Mouse (Mus musculus) urinary bladder, adult 2 months (tissue): ENCODE results near the gene Kcnj5. TPM values are rescaled to one million over a fixed set of nuclear protein-coding genes. Genes with fewer than 3 reads are reported as not detected.
A peak's percentile ranks its signal among the peaks of the same experiment; 100 is the strongest.

Experiments used
- DNase-seq: peaks from one replicate; pipeline ENCODE4 v3.0.0; 2022; ENCODE audit warnings: low spot score
- polyA plus RNA-seq: library from polyadenylated mRNA; depleted of rRNA; stranded (reverse); fragments of >200 nt; gene quantifications from 2 replicates; pipeline ENCODE4 v1.2.3, GENCODE M21; 2012; rRNA removed

The Kcnj5 gene
- 0.26 and 0.44 TPM in 2 replicates for polyA plus RNA-seq

DNA sequence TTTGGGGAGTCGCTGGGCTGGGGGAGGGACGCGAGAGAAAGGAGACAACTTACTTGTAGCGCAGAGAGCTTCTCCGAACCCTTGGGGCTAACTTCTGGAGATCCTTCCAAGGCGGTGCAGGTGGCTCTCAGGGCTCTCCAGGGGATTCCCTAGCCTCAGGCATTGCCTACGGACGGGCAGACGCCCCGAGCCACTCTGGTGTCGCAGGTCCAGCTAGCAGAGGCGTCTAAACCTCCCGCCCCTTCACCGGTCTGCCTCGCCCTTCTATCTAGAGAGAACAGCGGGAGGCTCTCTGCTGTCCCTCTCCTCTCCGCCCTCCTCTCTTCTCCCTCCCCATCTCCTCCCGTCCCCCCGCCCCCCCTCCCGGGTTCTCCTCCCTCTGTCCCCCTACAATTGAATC is at the start of gene Kcnj5:
Gene Kcnj5 (minus strand): TSS at position 300 of the 400 bp plus-strand sequence.
- DNase-seq = no peak

DNA sequence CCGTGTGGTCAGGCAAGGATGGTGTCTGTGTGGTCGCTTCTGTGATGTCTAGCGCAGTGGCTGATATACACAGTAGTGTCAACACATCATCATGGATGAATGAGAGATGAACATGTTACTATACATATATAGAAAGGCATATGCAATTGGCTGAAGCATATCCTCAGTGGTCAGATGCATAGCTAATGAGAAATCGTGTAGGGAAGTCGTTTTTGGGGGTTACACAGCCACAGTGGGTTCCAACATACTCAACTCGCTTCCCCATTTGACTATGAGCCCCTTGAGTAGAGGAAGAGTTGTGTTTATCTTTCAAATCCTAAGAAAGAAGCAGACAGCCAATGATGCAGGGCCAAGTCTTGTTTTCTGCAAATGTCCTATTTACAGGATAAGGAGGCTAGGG is 48.6 kb upstream of the Kcnj5 start:
- no peak for DNase-seq

DNA sequence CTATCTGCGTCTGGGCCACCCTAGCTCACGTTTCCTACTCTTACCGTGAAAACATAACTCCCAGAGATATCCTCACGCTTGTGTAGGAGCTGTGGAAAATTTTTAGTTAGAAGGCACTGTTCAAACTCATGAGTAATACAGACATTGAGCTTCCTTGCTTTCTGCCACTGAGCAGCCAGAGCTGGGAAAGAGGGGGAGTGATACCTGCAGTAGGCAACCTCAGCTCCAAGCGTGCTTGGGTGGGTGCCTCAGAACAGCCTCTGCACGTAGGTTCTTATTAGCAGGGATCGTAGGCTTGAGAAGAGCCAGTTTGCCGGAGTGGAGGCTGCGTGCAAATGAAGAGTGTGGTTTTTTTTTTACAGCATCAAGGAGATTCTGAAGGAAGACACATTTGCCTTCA is 47.6 kb upstream of the Kcnj5 start:
- no peak for DNase-seq

DNA sequence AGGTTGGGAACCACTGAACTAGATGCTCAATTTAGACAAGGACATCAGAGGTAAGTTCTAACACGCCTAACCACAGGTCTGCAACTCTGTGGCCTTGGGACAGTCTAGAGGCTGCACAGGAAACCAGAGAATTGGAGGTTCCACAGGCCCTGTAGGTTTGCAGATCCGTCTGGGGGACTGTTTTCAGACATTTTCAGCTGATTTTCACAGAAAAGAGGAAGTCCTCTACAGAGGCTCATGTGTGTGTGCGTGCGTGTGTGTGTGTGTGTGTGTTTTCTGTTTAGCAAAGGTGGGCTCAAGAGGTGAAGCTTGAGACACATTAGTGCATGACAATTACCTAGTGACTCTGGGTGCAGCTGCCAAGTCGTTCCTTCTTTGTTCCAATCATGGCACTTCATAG is 46.9 kb upstream of the Kcnj5 start:
- DNase-seq = no peak

DNA sequence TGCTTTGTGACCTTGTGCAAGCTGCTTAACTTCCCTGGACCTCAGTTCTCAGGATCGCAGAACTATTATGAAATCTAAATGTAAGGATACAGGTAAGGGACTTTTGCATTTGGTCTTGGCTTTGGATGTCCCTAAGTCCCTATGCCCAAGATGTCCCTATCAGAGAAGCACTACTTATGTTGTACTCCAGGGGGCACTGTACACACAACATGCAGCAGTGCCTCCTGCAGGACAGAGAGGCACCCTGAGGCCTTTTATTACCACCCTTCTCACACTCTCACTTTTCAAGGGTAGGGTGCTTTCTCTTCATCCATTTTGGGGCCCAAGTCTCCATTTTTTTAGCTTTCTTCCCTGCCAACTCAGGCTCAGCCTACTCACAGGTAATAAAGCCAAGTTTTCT is 44.0 kb upstream of the Kcnj5 start:
- no peak for DNase-seq

DNA sequence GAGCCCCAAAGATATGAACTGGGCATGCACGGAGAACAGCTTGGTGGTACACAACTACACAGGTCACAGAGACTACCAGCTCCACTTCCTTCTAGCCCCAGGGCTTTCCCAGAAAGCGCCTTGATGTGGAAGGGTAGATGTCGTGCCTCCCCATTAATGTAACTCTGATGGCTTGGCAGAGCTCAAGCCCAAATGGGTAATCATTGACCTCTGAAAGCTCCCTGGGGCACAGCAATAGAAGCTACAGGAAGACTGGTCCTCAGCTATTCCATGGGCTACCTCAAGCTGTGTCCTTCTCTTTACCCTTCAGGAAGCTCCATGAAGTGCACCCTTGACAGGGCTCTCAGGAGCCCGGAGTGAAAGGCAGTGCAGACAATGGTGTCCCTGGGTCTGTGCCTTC is 40.8 kb upstream of the Kcnj5 start:
- DNase-seq = no peak

DNA sequence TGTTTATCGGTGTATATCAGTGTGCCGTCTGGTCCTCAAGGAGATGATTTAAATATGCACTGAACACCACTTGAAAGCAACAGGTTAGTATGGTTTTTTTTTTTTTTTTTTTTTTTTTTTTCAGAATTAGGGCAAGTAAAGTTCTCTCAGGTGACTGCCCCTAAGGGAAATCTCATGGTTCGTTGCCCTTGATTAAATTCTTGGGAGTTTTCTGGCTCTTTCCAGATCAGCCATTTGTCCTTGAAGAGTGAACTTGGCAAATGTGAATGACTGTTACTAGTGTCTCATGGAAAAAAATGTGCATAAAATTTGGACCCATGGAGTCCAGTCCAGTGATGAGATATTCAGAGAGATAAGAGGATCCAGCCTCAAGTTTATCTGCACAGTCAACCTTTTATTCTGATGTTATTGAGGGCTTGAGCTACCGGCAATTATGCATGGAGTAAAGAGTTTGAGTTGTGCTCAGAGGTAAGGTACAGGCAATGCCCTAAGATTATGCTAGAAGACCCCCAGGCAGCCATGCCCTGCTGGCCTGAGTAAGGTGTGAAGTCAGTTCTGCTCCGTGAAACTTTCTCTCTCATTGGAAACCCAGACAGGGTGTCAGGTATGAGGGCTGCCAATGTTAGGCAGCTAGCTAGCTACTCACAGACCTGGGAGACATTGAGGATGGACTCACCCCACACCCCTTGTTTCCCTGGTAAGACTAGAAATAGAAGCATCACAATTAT is 32.9 kb upstream of the Kcnj5 start:
- DNase-seq = no peak

DNA sequence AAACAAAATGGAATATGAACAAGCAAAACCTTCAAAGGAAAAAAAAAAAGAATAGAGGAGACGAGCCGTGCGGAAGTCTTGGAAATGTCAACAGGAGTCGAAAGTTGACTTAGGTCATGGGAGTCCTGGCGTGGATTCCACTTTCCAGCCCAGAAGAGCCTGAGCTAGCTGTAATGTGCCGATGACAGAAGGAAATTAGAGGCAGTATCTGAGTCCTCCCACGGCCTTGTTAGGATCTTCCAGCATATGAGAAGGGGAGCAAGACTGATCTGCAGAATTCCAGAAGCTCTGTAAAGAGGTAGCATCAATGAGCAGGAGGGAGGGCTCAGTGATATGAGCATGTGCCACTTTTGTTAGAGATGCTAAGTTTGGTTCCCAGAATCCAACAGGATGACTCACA is 31.9 kb upstream of the Kcnj5 start:
- DNase-seq = no peak

DNA sequence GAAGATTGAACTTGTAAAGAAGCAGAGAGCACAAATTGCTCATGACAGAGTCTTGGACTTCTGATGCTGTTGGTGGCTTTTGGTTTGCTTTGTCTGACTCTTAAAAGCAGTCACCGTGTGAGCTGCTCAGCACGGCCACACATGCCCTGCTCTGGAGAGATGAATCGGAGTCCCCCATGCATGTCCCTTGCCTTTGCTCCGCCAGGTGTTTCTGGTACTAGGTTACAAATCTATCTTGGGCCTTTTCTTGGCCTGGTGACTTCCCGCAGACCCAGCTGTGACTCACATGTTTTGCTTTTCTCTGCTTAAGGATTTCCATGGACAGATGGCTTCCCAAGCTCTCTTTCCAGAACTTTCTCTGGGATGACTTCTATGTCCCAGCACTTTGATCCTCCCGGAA is 29.5 kb upstream of the Kcnj5 start:
- no peak for DNase-seq

DNA sequence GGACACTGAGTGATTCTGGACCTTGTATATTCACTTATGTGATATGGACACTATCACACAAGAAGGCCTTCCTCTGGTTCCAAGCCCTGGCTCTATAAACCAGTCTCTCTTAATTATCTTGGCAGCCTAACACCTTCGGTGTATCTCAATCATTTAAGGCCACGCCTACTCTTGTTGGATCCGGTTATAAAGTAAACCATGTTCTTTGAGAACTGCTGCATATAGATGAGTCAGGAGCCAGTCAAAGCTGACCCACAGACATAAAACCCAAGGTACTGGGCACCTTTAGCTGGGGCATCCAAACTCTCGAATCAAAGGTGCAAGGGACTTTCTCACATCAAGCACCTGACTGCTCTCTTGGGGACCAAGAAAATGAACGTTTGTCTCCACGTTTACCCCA is 28.1 kb upstream of the Kcnj5 start, which contains the start of gene Kcnj1:
Gene Kcnj1 (plus strand): TSS at position 292 of the 400 bp plus-strand sequence.
- DNase-seq = no peak

DNA sequence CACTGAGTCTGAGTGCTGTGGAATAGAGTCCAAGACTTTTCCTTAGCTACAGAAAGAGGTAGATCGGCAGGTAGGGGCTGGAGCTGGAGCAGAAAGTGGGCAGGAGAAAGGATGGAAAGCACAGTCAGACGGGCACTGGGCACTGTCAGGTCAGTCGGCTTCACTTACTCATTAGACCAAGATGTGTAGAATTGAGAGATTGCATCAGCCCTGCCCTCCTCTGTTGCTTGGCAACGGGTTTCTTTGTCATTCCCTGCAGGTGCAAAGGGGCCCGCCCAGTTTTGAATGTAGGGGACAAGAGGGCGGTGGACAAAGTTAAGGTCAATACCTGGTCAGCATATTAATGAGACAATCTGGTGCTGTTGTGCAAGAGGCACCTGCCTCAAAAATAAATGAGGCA is 25.2 kb upstream of the Kcnj5 start:
- no peak for DNase-seq

DNA sequence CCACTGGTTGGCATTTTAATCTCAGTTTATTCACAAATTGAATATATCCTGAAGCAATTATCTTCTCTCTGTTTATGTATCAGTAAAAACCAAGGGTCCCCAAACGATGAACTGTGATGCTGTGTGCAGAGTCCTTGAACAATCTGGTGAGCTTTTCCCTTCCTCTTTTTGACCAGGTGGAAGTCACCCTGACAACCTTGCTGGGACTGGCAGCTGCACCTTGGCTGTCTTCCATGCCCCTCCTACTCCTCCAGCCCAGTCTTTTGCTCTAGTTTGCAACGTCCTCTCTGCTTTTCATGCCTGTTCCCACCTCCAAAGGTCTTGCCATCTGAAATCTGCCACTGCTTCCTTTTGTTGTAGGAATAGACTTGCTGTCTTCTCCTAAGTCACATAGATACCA is 24.7 kb upstream of the Kcnj5 start:
- no peak for DNase-seq

DNA sequence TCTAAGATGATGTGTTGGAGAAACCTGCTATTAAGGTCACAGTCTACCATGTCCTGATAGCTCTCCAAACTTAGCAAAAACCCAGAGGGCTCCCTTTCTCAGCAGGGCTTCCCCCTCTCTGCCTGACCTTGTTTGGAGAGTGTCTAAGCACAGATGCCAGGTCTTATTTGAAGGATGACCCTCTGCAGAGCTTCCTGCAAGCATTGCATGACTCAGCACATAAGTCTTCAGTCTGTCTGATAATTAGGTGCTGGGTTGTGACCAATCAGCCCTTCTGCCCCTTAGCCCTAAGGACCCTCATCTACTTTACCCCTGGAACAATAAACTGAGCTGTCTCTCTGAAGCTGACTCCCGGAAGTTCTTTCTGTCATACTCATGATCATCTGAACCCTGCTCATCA is 16.6 kb upstream of the Kcnj5 start:
- no peak for DNase-seq

DNA sequence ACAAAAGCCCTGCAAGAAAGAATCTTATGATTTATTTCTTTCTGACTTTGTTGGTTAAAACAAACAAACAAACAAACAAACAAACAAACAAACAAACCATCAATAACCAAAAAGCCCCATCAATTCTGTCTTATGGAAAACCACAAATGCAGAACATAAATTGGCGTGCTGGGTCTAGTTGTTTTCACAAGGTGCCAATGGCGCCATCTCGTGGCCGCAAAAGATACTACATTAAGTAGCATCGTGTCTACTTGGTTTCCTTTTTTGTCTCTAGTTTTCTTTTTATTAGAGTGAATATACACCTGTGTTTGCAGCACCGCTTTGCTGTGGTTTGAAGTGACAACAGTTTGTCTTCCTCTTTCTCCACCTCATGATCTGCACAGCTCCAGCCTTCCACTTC is 6.2 kb upstream of the Kcnj5 start:
- DNase-seq = peak; percentile 40

DNA sequence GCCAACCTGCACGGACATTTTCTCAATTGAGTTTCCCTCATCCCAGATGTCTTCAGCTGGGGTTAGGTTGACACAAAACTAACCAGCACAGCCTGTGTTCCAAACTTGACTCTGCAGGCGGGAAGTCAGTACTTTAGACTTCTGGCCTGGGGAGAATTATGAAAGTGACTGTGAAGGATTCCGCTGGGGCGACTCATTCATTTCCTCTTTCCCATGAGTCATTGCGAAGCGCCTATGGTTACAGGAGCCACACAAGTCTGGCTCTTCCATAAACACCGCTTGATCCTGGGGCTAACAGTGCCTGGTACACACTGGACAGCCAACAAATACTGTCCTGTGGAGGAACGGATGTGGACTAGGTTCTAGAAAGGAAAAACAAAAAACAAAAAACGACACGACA is 5.2 kb upstream of the Kcnj5 start:
- no peak for DNase-seq

DNA sequence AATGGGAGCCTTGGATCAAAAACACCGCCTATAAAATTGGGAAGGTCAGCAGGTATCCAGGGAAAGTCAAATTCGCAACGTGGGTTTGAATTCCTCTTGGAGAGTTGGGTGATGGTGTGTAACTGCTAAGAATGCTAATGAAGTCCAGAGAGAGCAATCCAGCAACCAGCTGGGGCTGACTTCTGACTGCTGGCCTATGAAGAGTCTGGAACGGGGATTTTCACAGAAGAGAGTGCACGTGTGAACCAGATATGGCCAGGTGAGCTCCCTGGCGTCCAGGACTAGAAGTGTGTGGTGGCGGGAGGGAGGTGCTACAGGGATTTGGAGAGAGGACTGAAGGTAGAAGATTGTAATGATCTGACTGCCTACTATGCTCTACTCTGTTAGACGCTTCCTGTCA is 3.9 kb upstream of the Kcnj5 start:
- no peak for DNase-seq

DNA sequence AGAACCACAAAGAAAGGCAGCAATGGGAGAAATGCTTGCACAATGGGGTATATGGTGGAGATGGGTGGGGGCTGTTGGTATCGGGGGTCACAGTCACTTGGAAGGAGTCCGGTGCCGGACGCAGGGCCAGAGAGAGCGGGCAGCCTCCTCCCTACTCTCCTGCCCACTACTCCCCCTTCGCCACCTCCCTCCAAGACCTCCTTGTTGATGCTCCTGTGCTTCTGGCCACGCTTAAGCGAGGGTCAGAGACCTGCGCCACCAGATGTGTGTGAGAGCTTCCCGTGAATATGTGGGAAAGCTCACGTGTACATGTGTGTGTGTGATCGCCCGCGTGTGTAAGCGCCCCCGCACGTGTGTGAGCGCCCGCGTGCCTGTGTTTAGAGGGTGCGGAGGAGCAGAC is 339 bp upstream of the Kcnj5 start:
- DNase-seq = no peak

DNA sequence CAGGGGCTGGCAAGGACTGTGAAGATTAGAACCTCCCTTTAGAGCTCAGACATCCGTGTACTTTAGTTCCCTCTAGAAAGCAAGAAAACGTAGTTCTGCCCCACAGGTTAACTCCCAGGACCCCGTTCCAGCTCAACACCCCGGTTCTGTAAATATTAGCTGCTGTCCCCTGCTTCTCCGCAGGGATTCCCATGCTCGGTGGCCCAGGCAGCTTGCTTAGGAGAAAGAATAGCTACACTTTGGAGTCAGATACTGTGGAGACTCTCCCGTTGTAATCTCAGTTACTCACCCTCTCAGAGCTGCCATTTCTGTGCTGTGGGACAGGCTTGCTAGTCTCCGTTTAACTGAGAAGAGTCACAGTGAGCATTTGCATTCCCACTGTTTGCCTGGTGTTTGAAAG is 1.2 kb downstream of the Kcnj5 start:
- DNase-seq = no peak

DNA sequence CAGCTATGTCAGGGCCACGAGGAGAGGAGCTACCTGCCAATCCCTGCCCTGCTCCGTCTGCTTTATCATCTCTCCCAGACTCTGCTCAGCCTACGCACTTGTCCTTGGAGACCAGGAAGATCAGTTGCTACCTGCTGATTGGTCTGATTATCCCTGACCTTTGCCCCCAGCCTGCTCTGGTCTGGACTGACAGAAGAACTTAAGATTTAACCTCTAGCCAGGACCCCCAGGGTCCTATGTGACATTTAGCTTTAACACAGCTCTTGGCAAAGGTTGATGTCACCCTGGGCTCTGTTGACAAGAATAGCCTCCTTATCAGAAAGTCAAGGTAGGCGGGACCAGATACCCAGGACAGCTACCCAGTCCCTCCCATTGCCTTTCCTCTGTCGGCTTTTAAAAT is 3.3 kb downstream of the Kcnj5 start:
- no peak for DNase-seq

DNA sequence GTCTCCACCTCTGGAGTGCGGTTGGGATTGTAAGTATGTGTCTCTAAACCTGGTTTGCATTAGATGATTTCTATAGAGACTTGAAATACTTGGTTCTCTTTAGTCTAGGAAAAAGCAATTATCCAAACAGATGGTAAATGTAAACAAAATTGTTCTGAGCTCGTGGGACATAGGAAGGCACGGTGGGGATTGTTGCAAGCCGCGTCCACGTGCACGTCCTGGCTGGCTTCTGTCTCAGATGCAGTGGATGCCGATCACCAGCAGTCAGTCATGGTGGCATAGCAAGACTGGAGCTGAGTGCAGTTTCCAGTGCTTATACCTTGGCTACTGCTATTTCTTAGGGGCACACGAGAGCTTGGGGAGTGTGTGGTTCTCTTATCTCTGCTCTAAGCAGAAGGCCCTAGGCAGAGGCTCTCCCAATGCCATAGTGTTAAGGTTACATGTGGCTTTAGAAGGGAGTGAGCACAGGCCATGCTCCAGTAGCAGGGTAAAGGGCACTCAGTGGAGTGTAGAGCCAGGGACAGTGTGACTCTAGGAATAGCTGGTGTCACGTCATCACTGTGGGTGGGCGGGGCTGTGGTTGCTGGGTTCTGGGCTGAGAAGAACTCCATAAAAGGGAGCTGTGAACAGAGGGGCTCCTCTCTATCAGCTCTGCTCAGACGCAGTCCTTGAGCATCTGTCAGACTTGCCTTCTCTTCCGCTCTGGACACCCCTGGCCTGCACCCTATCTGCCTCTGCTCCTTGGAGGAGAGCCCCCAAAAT is 8.6 kb downstream of the Kcnj5 start:
- no peak for DNase-seq

DNA sequence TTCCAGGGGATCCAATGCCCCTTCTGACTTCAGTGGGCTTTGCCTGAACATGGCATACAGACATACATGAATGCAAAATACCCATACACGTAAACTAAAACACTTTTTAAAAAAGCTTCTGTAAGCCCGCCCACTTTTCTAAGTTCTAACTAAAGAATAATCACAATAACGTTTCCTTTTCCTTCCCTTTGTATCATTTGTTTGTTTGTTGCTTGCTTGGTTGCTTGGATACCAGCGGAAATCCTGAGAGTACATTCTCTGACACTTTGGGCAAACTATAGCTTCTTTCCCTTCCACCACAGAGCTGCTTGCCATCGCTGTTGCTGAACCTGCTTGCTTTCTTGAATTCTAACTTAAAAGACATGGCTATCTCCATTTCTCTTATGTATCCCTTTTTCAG is 13.0 kb downstream of the Kcnj5 start:
- DNase-seq = no peak

DNA sequence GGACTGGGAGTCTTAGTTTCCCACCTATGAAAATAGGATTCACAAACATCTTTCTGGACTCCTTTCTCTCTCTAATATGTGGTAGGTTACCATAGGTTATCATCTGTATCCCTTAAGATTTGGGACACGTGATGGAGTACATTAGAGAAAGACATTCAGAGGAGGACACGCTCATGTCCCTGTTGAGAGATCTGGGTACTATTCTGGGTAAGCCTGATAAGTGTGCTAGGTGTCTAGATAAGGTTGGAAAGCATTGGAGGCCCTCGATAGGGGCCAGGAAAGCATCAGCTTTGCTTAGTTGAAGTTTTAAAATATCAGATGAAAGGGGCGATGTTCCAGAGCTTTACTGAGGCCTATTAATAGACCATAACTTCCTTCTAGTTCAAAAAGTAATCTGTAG is 15.4 kb downstream of the Kcnj5 start:
- DNase-seq = no peak

DNA sequence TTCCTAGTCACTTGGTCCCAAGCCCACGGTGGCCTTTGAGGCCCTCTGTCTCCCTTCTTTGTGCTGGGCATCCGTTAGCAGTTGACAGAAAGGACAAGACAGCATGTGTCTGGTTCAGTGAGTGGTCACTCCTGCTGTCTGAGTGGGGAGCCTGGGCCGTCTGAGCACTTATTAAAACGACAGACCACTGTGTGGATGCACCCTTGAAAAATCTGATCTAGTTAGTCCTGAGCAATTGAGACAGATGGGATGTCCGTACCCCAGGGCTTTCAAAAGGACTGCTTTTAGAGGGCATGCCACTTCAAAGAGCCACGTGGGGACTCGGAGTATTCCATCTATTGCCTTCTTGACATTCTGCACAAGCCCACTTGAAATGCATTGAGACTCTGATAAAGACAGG is 20.5 kb downstream of the Kcnj5 start:
- DNase-seq = no peak

DNA sequence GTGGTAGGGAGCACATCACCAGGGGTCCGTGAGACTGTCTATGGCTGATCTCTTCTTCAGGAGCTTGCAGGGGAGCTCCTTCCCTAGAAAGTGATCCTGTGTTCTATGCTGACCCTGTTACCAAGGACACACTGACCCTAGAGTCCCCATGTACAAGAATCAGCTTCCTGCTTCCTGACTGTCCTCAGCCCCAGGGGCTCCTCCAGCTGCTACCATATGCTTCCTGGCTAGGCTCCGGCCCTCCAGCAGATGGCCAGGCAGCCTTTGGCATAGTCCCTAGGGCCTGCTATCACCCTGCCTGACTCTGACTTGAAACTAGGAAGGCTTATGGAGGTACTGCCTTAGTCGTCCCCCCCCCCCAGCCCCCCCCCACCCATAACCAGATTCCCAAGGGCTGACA is 24.0 kb downstream of the Kcnj5 start:
- DNase-seq = no peak
